Comparison of ENCODE assay signal across 8 mouse cellular contexts in genomic region chr9:40636054-40636453, GRCm38 (mm10). TPM values are rescaled to one million over a fixed set of nuclear protein-coding genes. Genes with fewer than 3 reads are reported as not detected.
A peak's percentile ranks its signal among the peaks of the same experiment; 100 is the strongest.
DNase-seq lines count a peak whose midpoint lies in the region; ATAC-seq lines count a peak whose summit lies in the region.

No protein-coding gene starts in this region.

- peak; percentile 56 for DNase-seq in midbrain, embryonic 10.5 days (ENCODE audit: low spot score)
- peak; percentile 57 for DNase-seq in R1 (ENCODE audit: low read depth, low spot score)
- peak; percentile 86 for DNase-seq in cerebellum, postnatal 14 days
- peak; percentile 67 to 80 for DNase-seq in heart, postnatal 14 days
- peak; percentile 78 for DNase-seq in left cerebral cortex, postnatal 25 days (ENCODE audit: low spot score in 2 of 2)
- DNase-seq in neural tube, embryonic 11.5 days (ENCODE audit: low spot score) = peak; percentile 59
- peak; percentile 41 for DNase-seq in thymus, postnatal 14 days

- no peak for ATAC-seq in midbrain, embryonic 15.5 days (replicated peaks)
- ATAC-seq in neural tube, embryonic 11.5 days (ENCODE audit: insufficient read depth, low FRiP score, low TSS enrichment) = no peak

- no peak overlapping the region for H3K27ac ChIP-seq in midbrain, embryonic 10.5 days (replicated peaks)
- no peak overlapping the region for H3K27ac ChIP-seq in midbrain, embryonic 15.5 days
- no peak overlapping the region for H3K27ac ChIP-seq in neural tube, embryonic 11.5 days (ENCODE audit: low read depth, low read length)

- intact Hi-C loops in heart, postnatal 14 days (cut with DNase I) = loop anchor here (1.0 kb wide), 1 partner anchor 114 kb away; no protein-coding TSS in a partner anchor
- intact Hi-C loops in left cerebral cortex, postnatal 25 days (cut with DNase I) = loop anchor here (5.0 kb wide), 1 partner anchor 41 kb away; no protein-coding TSS in a partner anchor

- H3K27me3 ChIP-seq in midbrain, embryonic 10.5 days (ENCODE audit: low read depth, poor library complexity, severe bottlenecking) = 0 out of 2 replicates have a peak, but pooled peaks cover 6% of the 10 kb centered on the region
- no peaks in the 10 kb centered on the region for H3K27me3 ChIP-seq in midbrain, embryonic 15.5 days (replicated peaks)
- H3K27me3 ChIP-seq in neural tube, embryonic 11.5 days (ENCODE audit: control insufficient read depth, insufficient read depth, low read length) = no peaks in the 10 kb centered on the region

- H3K4me2 ChIP-seq in midbrain, embryonic 15.5 days = no peak overlapping the region
- no peak overlapping the region for H3K4me2 ChIP-seq in neural tube, embryonic 11.5 days (ENCODE audit: low read depth)

- 21% methylated on average over 2 of the region's 2 CpGs for WGBS in midbrain, embryonic 10.5 days
- 12% methylated on average over 2 of the region's 2 CpGs for WGBS in midbrain, embryonic 15.5 days
- WGBS in neural tube, embryonic 11.5 days = 21% methylated on average over 2 of the region's 2 CpGs

- H3K4me3 ChIP-seq in midbrain, embryonic 10.5 days = no peak overlapping the region
- no peak overlapping the region for H3K4me3 ChIP-seq in midbrain, embryonic 15.5 days
- H3K4me3 ChIP-seq in neural tube, embryonic 11.5 days (ENCODE audit: low read depth, low read length) = no peak overlapping the region

- H3K4me1 ChIP-seq in midbrain, embryonic 10.5 days = peaks cover 26% of the 10 kb centered on the region
- H3K4me1 ChIP-seq in midbrain, embryonic 15.5 days = peaks cover 24% of the 10 kb centered on the region
- H3K4me1 ChIP-seq in neural tube, embryonic 11.5 days (ENCODE audit: control insufficient read depth, insufficient read depth, low read length) = peaks cover 10% of the 10 kb centered on the region

- no peak overlapping the region for H3K9ac ChIP-seq in midbrain, embryonic 15.5 days
- H3K9ac ChIP-seq in neural tube, embryonic 11.5 days (ENCODE audit: low read length) = no peak overlapping the region

- H3K36me3 ChIP-seq in midbrain, embryonic 10.5 days = no peaks in the 10 kb centered on the region
- H3K36me3 ChIP-seq in midbrain, embryonic 15.5 days (replicated peaks) = no peaks in the 10 kb centered on the region
- H3K36me3 ChIP-seq in neural tube, embryonic 11.5 days (ENCODE audit: control insufficient read depth, insufficient read depth, low read length) = no peaks in the 10 kb centered on the region

- no peaks in the 10 kb centered on the region for H3K9me3 ChIP-seq in midbrain, embryonic 10.5 days (replicated peaks)
- H3K9me3 ChIP-seq in midbrain, embryonic 15.5 days = no peaks in the 10 kb centered on the region
- H3K9me3 ChIP-seq in neural tube, embryonic 11.5 days (ENCODE audit: control insufficient read depth, low read length) = no peaks in the 10 kb centered on the region

RNA-seq across cellular contexts. Expression of gene Gm21915, which starts 34.4 kb away (rescaled TPM):
- not detected in 2 replicates for polyA plus RNA-seq in midbrain, embryonic 10.5 days (2016; fragmentation: Nextera tagmentation; extraction: Ambion mirVana)
- polyA plus RNA-seq in midbrain, embryonic 15.5 days (2015; fragmentation: Nextera tagmentation; extraction: Ambion mirVana) = not detected in 2 replicates
- not detected for total RNA-seq in heart, postnatal 14 days (2021)
- total RNA-seq in left cerebral cortex, postnatal 25 days (2021) = not detected
- polyA plus RNA-seq in neural tube, embryonic 11.5 days (2014; fragmentation: Nextera tagmentation; extraction: Ambion mirVana) = not detected in 2 replicates

RNA-seq across cellular contexts. Expression of gene Clmp, which starts 49.7 kb away (rescaled TPM):
- polyA plus RNA-seq in midbrain, embryonic 10.5 days (2016; fragmentation: Nextera tagmentation; extraction: Ambion mirVana) = 14.7 and 21.0 TPM in 2 replicates
- 49.0 and 57.0 TPM in 2 replicates for polyA plus RNA-seq in midbrain, embryonic 15.5 days (2015; fragmentation: Nextera tagmentation; extraction: Ambion mirVana)
- total RNA-seq in heart, postnatal 14 days (2021) = 1 to 10 TPM; 4.2 to 6.0 TPM
- 10 to 100 TPM; 28.1 to 32.3 TPM for total RNA-seq in left cerebral cortex, postnatal 25 days (2021)
- polyA plus RNA-seq in neural tube, embryonic 11.5 days (2014; fragmentation: Nextera tagmentation; extraction: Ambion mirVana) = 46.9 and 47.1 TPM in 2 replicates
